Mouse (Mus musculus) heart, adult 2 months (tissue): ENCODE results near the gene Olfr632.

Experiments used
- CTCF ChIP-seq: fragments of 200-600 bp; IDR thresholded peaks from 2 replicates; pipeline ENCODE4 v1.8.1; 2022; ENCODE audit warnings: antibody characterized with exemption, mild to moderate bottlenecking, moderate library complexity
- POLR2A ChIP-seq: fragments of 200-500 bp; IDR thresholded peaks from 2 replicates; pipeline ENCODE4 v1.6.1; 2011; ENCODE audit warnings: mild to moderate bottlenecking, low read depth, low read length, control low read depth; ENCODE audit not compliant: insufficient read depth

DNA sequence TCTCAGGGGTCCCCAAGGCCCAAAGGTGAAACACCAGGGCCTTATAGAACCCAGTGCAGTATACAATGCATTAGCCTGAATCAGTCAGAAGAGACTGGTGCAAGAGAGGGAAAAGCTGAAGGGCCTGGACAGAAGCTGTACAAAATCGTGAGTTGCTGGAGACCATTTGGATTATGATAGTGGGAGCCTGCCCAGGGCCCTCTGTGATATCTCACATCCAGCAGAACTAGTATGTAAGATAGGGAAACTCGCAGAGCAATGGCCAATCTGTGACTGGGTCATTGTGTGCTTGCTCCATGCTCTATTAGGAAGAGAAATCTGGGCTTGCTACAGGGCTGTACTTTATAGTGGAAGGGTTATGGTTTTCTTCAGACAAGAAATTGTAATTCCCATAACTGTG, at the start of gene Olfr632:
- TF ChIP-seq CTCF (no peak), POLR2A (no peak)
